Mouse (Mus musculus) ES-E14 (cell line): ENCODE data around the gene Susd3.

Source experiments
- CHD2 ChIP-seq: IDR thresholded peaks from 2 replicates; pipeline ENCODE4 v1.6.1; 2014; ENCODE audit warnings: mild to moderate bottlenecking, low read depth, low read length, inconsistent platforms
- HCFC1 ChIP-seq: IDR thresholded peaks from 2 replicates; pipeline ENCODE4 v1.6.1; 2012; ENCODE audit warnings: low read length, inconsistent platforms, borderline replicate concordance; ENCODE audit not compliant: insufficient read depth
- ZNF384 ChIP-seq: IDR thresholded peaks from 2 replicates; pipeline ENCODE4 v1.6.1; 2012; ENCODE audit warnings: low read depth, low read length, inconsistent platforms

- TF ChIP-seq CHD2: no peak
- no peak for TF ChIP-seq HCFC1
- no peak for TF ChIP-seq ZNF384
Observed at GRCm38 (mm10) chr13:49225159-49225558, 23.3 kb downstream of the Susd3 start.
